Mouse (Mus musculus): Measurements from ENCODE around the gene Olfr1013. TPM values are rescaled to one million over a fixed set of nuclear protein-coding genes. Genes with fewer than 3 reads are reported as not detected.
A peak's percentile ranks its signal among the peaks of the same experiment; 100 is the strongest.

Olfr1013 gene
- polyA plus RNA-seq (2014; fragmentation: Nextera tagmentation; extraction: Ambion mirVana): not detected in 2 replicates

- no peaks in the 10 kb centered on the region for H3K9me3 ChIP-seq (ENCODE audit: low read depth, low read length)
- H3K4me2 ChIP-seq: no peak within 1 kb of the TSS
- no peak within 1 kb of the TSS for H3K4me3 ChIP-seq (ENCODE audit: low read depth, low read length)
- DNase-seq: no peak
- ATAC-seq (ENCODE audit: insufficient read depth): no peak
- no peaks in the 10 kb centered on the region for H3K36me3 ChIP-seq (ENCODE audit: insufficient read depth)
- no peak within 1 kb of the TSS for H3K27ac ChIP-seq (ENCODE audit: low read depth)
- no peak within 1 kb of the TSS for H3K9ac ChIP-seq
- no peak for TF ChIP-seq CTCF (IDR thresholded peaks at IDR 0.05; ENCODE audit: low read depth)
- H3K4me1 ChIP-seq (ENCODE audit: insufficient read depth): no peaks in the 10 kb centered on the region
- H3K27me3 ChIP-seq (ENCODE audit: insufficient read depth, low read length): no peaks in the 10 kb centered on the region
Measured at GRCm38 (mm10) chr2:85766798-85767197, at the start of gene Olfr1013. Olfr1013 (plus strand) TSS chr2:85767098.

DNA sequence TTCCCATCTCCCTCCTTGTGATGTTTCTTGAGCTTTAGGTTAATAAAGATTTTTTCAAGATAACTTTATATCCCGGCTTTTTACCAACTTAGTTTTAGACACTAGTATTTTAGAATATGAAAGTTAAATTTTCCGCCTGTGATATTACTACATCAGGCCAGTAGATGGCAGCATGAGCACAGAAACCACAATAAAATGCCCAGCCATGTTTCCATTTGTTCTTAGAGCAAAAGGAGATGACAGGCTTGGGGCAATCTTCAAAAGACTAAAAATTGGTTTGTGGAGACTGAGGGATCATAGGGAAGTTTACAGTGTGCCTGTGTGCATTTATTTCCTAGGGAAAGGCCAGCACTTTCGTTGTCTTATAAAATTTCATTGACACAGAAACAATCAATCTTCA lies 41.1 kb upstream of the Olfr1013 start:
- H3K27ac ChIP-seq (ENCODE audit: low read depth): no peak overlapping the region
- no peaks in the 10 kb centered on the region for H3K36me3 ChIP-seq (ENCODE audit: insufficient read depth)
- H3K4me3 ChIP-seq (ENCODE audit: low read depth, low read length): no peak overlapping the region
- no peaks in the 10 kb centered on the region for H3K9me3 ChIP-seq (ENCODE audit: low read depth, low read length)
- no peaks in the 10 kb centered on the region for H3K27me3 ChIP-seq (ENCODE audit: insufficient read depth, low read length)
- ATAC-seq (ENCODE audit: insufficient read depth): no peak
- peak; percentile 71 for TF ChIP-seq CTCF (IDR thresholded peaks at IDR 0.05; ENCODE audit: low read depth)
- no peak overlapping the region for H3K9ac ChIP-seq
- H3K4me1 ChIP-seq (ENCODE audit: insufficient read depth): no peaks in the 10 kb centered on the region
- 10% methylated on average over 3 of the region's 3 CpGs for WGBS
- DNase-seq: peak; percentile 78
- H3K4me2 ChIP-seq: no peak overlapping the region

GRCm38 (mm10) chr2:85753822-85754221 lies 13.1 kb upstream of the Olfr1013 start:
- H3K4me2 ChIP-seq: no peak overlapping the region
- H3K4me3 ChIP-seq (ENCODE audit: low read depth, low read length): no peak overlapping the region
- H3K4me1 ChIP-seq (ENCODE audit: insufficient read depth): no peaks in the 10 kb centered on the region
- H3K9me3 ChIP-seq (ENCODE audit: low read depth, low read length): no peaks in the 10 kb centered on the region
- no peak overlapping the region for H3K27ac ChIP-seq (ENCODE audit: low read depth)
- DNase-seq (no peak), ATAC-seq (ENCODE audit: insufficient read depth) (no peak)
- no peaks in the 10 kb centered on the region for H3K36me3 ChIP-seq (ENCODE audit: insufficient read depth)
- no peak for TF ChIP-seq CTCF (IDR thresholded peaks at IDR 0.05; ENCODE audit: low read depth)
- H3K9ac ChIP-seq: no peak overlapping the region
- H3K27me3 ChIP-seq (ENCODE audit: insufficient read depth, low read length): no peaks in the 10 kb centered on the region
- 82% methylated on average over 4 of the region's 4 CpGs for WGBS

DNA sequence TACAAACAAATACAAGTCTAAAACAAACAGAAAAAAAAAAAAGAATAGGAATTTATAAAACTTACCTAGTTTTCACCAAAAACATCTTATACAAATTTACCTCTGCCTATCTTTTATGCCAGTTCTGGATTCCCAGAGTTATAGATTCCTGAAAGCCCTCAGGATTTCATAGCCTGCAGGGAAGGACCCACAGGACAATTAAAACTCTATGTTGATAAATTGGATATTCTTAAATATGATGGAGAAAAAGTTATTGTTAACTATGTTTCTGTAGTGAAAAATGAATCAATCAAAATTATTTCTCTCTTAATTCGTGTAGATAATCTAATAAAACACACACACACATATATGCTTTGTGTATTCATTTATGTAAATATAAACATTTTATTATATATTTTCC lies 4.2 kb upstream of the Olfr1013 start, which contains the start of gene Olfr1012:
TSS of gene Olfr1012 (minus strand) at position 101 of the 400 bp plus-strand sequence.
- Histone ChIP-seq H3K4me3 (ENCODE audit: low read depth, low read length) (no peak within 1 kb of the TSS), H3K4me1 (ENCODE audit: insufficient read depth) (no peaks in the 10 kb centered on the region), H3K4me2 (no peak within 1 kb of the TSS), H3K9ac (no peak within 1 kb of the TSS), H3K27ac (ENCODE audit: low read depth) (no peak within 1 kb of the TSS), H3K36me3 (ENCODE audit: insufficient read depth) (no peaks in the 10 kb centered on the region), H3K9me3 (ENCODE audit: low read depth, low read length) (no peaks in the 10 kb centered on the region), H3K27me3 (ENCODE audit: insufficient read depth, low read length) (no peaks in the 10 kb centered on the region)
- no peak for TF ChIP-seq CTCF (IDR thresholded peaks at IDR 0.05; ENCODE audit: low read depth)
- DNase-seq: no peak
- WGBS: 45% methylated on average over 1 of the region's 1 CpGs
- ATAC-seq (ENCODE audit: insufficient read depth): no peak

DNA sequence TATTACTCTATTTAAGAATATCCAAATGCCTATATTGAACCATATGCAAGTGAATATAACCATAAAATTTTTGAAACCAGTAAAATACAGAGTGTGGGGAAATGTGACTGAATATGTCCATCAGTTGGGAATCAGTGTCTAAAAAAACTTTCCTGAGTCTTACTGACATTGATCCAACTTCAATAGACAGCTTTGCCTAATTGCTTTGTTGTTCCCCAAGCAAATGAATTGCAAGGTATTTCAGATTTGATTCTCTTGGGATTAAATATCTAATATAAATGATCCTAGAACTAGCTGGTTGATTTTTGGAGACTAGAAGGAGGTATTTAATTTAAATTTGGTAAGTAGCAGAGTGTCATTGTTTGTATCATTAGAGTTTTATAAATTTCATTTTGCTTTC lies 5.5 kb downstream of the Olfr1013 start, which contains the start of gene Olfr1014:
TSS of gene Olfr1014 (plus strand) at position 301 of the 400 bp plus-strand sequence.
- TF ChIP-seq CTCF (IDR thresholded peaks at IDR 0.05; ENCODE audit: low read depth): no peak
- no peaks in the 10 kb centered on the region for H3K4me1 ChIP-seq (ENCODE audit: insufficient read depth)
- H3K9me3 ChIP-seq (ENCODE audit: low read depth, low read length): no peaks in the 10 kb centered on the region
- no peaks in the 10 kb centered on the region for H3K27me3 ChIP-seq (ENCODE audit: insufficient read depth, low read length)
- no peak within 1 kb of the TSS for H3K9ac ChIP-seq
- no peaks in the 10 kb centered on the region for H3K36me3 ChIP-seq (ENCODE audit: insufficient read depth)
- no peak within 1 kb of the TSS for H3K4me3 ChIP-seq (ENCODE audit: low read depth, low read length)
- H3K4me2 ChIP-seq: no peak within 1 kb of the TSS
- no peak within 1 kb of the TSS for H3K27ac ChIP-seq (ENCODE audit: low read depth)
- DNase-seq: no peak
- ATAC-seq (ENCODE audit: insufficient read depth): no peak

DNA sequence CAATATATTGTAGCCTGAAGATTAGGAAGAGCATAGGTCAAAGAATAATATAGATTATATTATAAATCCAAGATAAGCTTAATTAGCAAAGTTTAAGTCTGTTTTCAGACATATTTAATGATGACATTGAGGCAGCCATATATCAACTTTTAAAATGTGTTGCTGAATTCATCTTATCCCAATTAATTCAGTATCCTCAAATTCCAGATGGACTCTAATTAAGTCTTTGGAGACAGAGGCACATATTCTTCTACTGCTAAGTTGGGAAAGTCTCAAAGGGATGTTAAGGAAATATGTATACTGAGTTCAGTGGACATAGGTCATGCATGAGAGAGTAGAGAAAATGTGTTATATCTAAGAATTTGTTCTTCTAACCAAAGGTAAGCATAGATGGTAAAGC lies 14.8 kb downstream of the Olfr1013 start, which contains the start of gene Olfr1015:
TSS of gene Olfr1015 (plus strand) at position 301 of the 400 bp plus-strand sequence.
- no peaks in the 10 kb centered on the region for H3K9me3 ChIP-seq (ENCODE audit: low read depth, low read length)
- no peak for ATAC-seq (ENCODE audit: insufficient read depth)

GRCm38 (mm10) chr2:85792331-85792730 lies 25.4 kb downstream of the Olfr1013 start:
- Histone ChIP-seq H3K4me3 (ENCODE audit: low read depth, low read length) (no peak overlapping the region), H3K27me3 (ENCODE audit: insufficient read depth, low read length) (no peaks in the 10 kb centered on the region), H3K9ac (no peak overlapping the region), H3K9me3 (ENCODE audit: low read depth, low read length) (no peaks in the 10 kb centered on the region), H3K27ac (ENCODE audit: low read depth) (no peak overlapping the region), H3K4me2 (no peak overlapping the region), H3K36me3 (ENCODE audit: insufficient read depth) (no peaks in the 10 kb centered on the region), H3K4me1 (ENCODE audit: insufficient read depth) (no peaks in the 10 kb centered on the region)
- DNase-seq (no peak), ATAC-seq (ENCODE audit: insufficient read depth) (no peak)
- no peak for TF ChIP-seq CTCF (IDR thresholded peaks at IDR 0.05; ENCODE audit: low read depth)
- WGBS: 48% methylated on average over 2 of the region's 2 CpGs

More for the DNA sequence above, 14.8 kb downstream of the Olfr1013 start, which contains the start of gene Olfr1015:
- TF ChIP-seq CTCF (IDR thresholded peaks at IDR 0.05; ENCODE audit: low read depth): no peak
- H3K4me2 ChIP-seq: no peak within 1 kb of the TSS
- no peak within 1 kb of the TSS for H3K9ac ChIP-seq
- no peaks in the 10 kb centered on the region for H3K4me1 ChIP-seq (ENCODE audit: insufficient read depth)
- no peaks in the 10 kb centered on the region for H3K36me3 ChIP-seq (ENCODE audit: insufficient read depth)
- H3K27me3 ChIP-seq (ENCODE audit: insufficient read depth, low read length): no peaks in the 10 kb centered on the region
- DNase-seq: no peak
- no peak within 1 kb of the TSS for H3K27ac ChIP-seq (ENCODE audit: low read depth)
- no peak within 1 kb of the TSS for H3K4me3 ChIP-seq (ENCODE audit: low read depth, low read length)

GRCm38 (mm10) chr2:85802444-85802843 lies 35.5 kb downstream of the Olfr1013 start, which contains the start of gene Olfr1016:
Olfr1016 (minus strand) TSS chr2:85802544.
- ATAC-seq (ENCODE audit: insufficient read depth) (no peak), DNase-seq (no peak)
- no peak for TF ChIP-seq CTCF (IDR thresholded peaks at IDR 0.05; ENCODE audit: low read depth)
- Histone ChIP-seq H3K9me3 (ENCODE audit: low read depth, low read length) (no peaks in the 10 kb centered on the region), H3K27me3 (ENCODE audit: insufficient read depth, low read length) (no peaks in the 10 kb centered on the region), H3K9ac (no peak within 1 kb of the TSS), H3K27ac (ENCODE audit: low read depth) (no peak within 1 kb of the TSS), H3K36me3 (ENCODE audit: insufficient read depth) (no peaks in the 10 kb centered on the region), H3K4me3 (ENCODE audit: low read depth, low read length) (no peak within 1 kb of the TSS), H3K4me1 (ENCODE audit: insufficient read depth) (no peaks in the 10 kb centered on the region), H3K4me2 (no peak within 1 kb of the TSS)
- 85% methylated on average over 2 of the region's 2 CpGs for WGBS

All from lung, embryonic 14.5 days (tissue).